Mouse (Mus musculus): Measurements from ENCODE around the gene Slc16a6. TPM values are rescaled to one million over a fixed set of nuclear protein-coding genes. Genes with fewer than 3 reads are reported as not detected.

The Slc16a6 gene
- total and polyA plus RNA-seq, 2 experiments from 2014 or later = 8.2 to 11.9 TPM

DNA sequence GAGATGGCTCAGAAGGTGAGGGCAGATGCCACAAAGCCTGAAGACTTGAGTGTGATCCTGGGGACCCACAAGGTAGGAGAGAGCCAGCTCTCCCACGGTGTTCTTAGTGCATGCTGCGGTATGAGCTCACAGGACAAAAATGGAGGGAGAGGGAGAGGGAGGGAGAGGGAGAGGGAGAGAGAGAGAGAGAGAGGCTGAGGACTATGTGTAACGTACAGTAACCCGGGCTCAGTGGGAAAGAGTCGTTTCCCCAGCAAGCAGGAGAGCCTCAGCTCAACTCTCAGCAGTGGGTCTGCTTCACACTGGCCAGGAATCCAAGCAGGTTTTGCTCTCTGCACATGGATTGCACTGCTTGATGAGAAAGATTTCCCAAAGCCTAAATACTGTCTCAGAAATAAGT, 34.2 kb downstream of the Slc16a6 start:
- H3K9ac ChIP-seq (replicated peaks; ENCODE audit: low read depth, low read length) = peak overlapping the region; percentile 51; the same call in 1 of the 2 replicates
- no peaks in the 10 kb centered on the region for H3K9me3 ChIP-seq (replicated peaks; ENCODE audit: control insufficient read depth, low read length)
- no peak for TF ChIP-seq CTCF (IDR thresholded peaks at IDR 0.05; ENCODE audit: low read depth)
- no peak for TF ChIP-seq EP300 (IDR thresholded peaks at IDR 0.05; ENCODE audit: low read depth)
- peak overlapping the region; percentile 12 for H3K27ac ChIP-seq (ENCODE audit: low read depth)
- no peak for DNase-seq (ENCODE audit: low spot score)
- ATAC-seq (ENCODE audit: insufficient read depth, low read depth) = peak; percentile 27; the same call in 1 of the 2 replicates
- H3K4me1 ChIP-seq (ENCODE audit: control insufficient read depth, insufficient read depth) = 0 out of 2 replicates have a peak, but pooled peaks cover 4% of the 10 kb centered on the region
- peak overlapping the region; percentile 79 for H3K4me2 ChIP-seq (ENCODE audit: low read depth, low read length)
- peaks cover 35% of the 10 kb centered on the region for H3K36me3 ChIP-seq (replicated peaks; ENCODE audit: control insufficient read depth, insufficient read depth, low read length)
- H3K4me3 ChIP-seq (ENCODE audit: low read depth, low read length) = peak overlapping the region; percentile 56
- H3K27me3 ChIP-seq (ENCODE audit: control insufficient read depth, insufficient read depth, low read length) = no peaks in the 10 kb centered on the region
- 8% methylated on average over 5 of the region's 5 CpGs for WGBS

DNA sequence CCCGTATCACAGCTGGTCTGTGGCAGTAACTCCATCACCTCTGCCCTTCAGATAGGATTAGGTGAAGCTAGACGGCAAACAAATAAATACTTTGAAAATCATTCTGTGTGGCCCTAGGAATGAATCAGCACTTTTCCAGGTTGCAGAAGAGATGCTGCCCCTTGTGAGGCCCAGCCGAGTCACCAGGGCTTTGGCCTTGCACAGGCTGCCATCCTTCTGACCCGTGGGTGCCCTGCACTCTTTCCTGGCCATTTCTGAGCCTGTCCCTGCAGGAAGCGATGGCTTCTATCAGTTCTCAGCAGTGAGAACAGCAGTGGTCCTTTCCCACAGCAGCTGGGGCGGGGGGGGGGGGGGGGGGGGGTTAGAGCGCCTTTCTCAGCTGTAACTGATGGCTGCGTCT, 36.5 kb downstream of the Slc16a6 start:
- Histone ChIP-seq H3K9me3 (replicated peaks; ENCODE audit: control insufficient read depth, low read length) (no peaks in the 10 kb centered on the region), H3K27ac (ENCODE audit: low read depth) (no peak overlapping the region), H3K4me3 (ENCODE audit: low read depth, low read length) (no peak overlapping the region), H3K9ac (replicated peaks; ENCODE audit: low read depth, low read length) (no peak overlapping the region), H3K4me2 (ENCODE audit: low read depth, low read length) (no peak overlapping the region), H3K27me3 (ENCODE audit: control insufficient read depth, insufficient read depth, low read length) (no peaks in the 10 kb centered on the region), H3K4me1 (ENCODE audit: control insufficient read depth, insufficient read depth) (0 out of 2 replicates have a peak, but pooled peaks cover 4% of the 10 kb centered on the region), H3K36me3 (replicated peaks; ENCODE audit: control insufficient read depth, insufficient read depth, low read length) (peaks cover 35% of the 10 kb centered on the region)
- WGBS = 57% methylated on average over 8 of the region's 8 CpGs
- no peak for DNase-seq (ENCODE audit: low spot score)
- ATAC-seq (ENCODE audit: insufficient read depth, low read depth) = no peak
- TF ChIP-seq EP300 (IDR thresholded peaks at IDR 0.05; ENCODE audit: low read depth) = no peak
- no peak for TF ChIP-seq CTCF (IDR thresholded peaks at IDR 0.05; ENCODE audit: low read depth)

DNA sequence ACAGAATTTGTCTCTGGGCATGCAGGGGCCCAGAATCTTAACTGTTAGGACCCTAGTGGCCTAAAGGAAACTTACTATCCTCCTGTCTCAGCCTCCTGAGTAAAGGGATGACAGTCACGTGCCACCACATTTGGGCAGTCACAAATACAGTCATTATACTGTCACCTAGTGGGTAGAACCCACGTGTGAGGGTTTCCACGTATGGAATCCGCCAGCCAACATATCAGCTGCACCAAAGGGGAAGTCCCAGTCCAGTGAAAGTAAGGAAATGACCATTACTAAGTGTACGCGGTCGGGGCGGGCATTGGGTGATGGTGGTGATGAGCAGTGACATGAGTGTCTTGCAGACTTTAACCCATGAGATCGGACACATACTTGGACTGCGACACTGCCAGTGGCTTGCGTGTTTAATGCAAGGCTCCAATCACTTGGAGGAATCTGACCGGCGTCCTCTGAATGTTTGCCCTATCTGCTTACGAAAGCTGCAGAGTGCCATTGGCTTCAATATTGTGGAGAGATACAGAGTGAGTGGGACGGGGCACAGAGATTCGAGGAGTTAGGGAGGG, 39.1 kb downstream of the Slc16a6 start:
- WGBS = 89% methylated on average over 16 of the region's 16 CpGs
- Histone ChIP-seq H3K27me3 (ENCODE audit: control insufficient read depth, insufficient read depth, low read length) (no peaks in the 10 kb centered on the region), H3K4me1 (ENCODE audit: control insufficient read depth, insufficient read depth) (0 out of 2 replicates have a peak, but pooled peaks cover under 1% of the 10 kb centered on the region), H3K36me3 (replicated peaks; ENCODE audit: control insufficient read depth, insufficient read depth, low read length) (peaks cover 50% of the 10 kb centered on the region), H3K4me3 (ENCODE audit: low read depth, low read length) (no peak overlapping the region), H3K9me3 (replicated peaks; ENCODE audit: control insufficient read depth, low read length) (no peaks in the 10 kb centered on the region), H3K27ac (ENCODE audit: low read depth) (no peak overlapping the region), H3K9ac (replicated peaks; ENCODE audit: low read depth, low read length) (no peak overlapping the region), H3K4me2 (ENCODE audit: low read depth, low read length) (no peak overlapping the region)
- no peak for TF ChIP-seq EP300 (IDR thresholded peaks at IDR 0.05; ENCODE audit: low read depth)
- no peak for TF ChIP-seq CTCF (IDR thresholded peaks at IDR 0.05; ENCODE audit: low read depth)
- ATAC-seq (ENCODE audit: insufficient read depth, low read depth) (no peak), DNase-seq (ENCODE audit: low spot score) (no peak)

DNA sequence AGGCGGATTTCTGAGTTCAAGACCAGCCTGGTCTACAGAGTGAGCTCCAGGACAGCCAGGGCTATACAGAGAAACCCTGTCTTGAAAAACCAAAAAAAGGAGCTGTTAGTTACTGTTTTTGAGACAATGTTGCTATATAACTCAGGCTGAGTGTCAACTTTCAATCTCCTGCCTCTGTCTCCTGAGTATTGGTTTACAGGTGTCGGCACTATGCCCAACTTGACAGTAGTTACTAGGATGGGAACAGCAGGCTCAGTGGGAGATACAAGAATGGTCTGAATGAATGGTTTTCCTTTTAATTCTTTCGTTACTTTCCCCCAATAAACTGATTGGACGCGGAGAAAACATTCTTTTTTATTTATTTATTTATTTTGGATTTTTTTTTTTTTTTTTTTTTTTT, 46.0 kb downstream of the Slc16a6 start:
- H3K27me3 ChIP-seq (ENCODE audit: control insufficient read depth, insufficient read depth, low read length) = no peaks in the 10 kb centered on the region
- TF ChIP-seq CTCF (IDR thresholded peaks at IDR 0.05; ENCODE audit: low read depth) (no peak), EP300 (IDR thresholded peaks at IDR 0.05; ENCODE audit: low read depth) (no peak)
- H3K4me1 ChIP-seq (ENCODE audit: control insufficient read depth, insufficient read depth) = peaks cover 3% of the 10 kb centered on the region; the same call in 1 of the 2 replicates
- WGBS = 95% methylated on average over 5 of the region's 5 CpGs
- H3K27ac ChIP-seq (ENCODE audit: low read depth) = no peak overlapping the region
- no peak overlapping the region for H3K4me3 ChIP-seq (ENCODE audit: low read depth, low read length)
- no peak for ATAC-seq (ENCODE audit: insufficient read depth, low read depth)
- peaks cover under 1% of the 10 kb centered on the region; the same call in 1 of the 2 replicates for H3K9me3 ChIP-seq (replicated peaks; ENCODE audit: control insufficient read depth, low read length)
- H3K36me3 ChIP-seq (replicated peaks; ENCODE audit: control insufficient read depth, insufficient read depth, low read length) = peaks cover 23% of the 10 kb centered on the region
- DNase-seq (ENCODE audit: low spot score) = no peak
- no peak overlapping the region for H3K9ac ChIP-seq (replicated peaks; ENCODE audit: low read depth, low read length)
- H3K4me2 ChIP-seq (ENCODE audit: low read depth, low read length) = no peak overlapping the region

DNA sequence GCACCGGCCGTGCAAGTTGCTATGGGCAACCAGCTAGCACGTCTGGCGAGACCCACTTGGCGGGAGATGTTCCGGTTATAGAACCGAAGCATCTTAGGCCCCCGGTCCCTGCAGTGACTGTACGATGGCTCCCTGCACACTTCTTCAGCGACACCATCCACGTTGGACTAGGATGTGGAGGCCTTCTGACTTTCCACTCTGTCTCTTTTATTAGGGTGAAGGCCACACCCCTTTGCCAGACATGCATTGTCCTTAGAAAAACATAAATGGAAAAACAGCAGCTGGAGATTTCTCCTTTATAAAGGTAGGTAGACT, 47.2 kb downstream of the Slc16a6 start:
- H3K9me3 ChIP-seq (replicated peaks; ENCODE audit: control insufficient read depth, low read length) = peaks cover 5% of the 10 kb centered on the region; the same call in 1 of the 2 replicates
- no peaks in the 10 kb centered on the region for H3K27me3 ChIP-seq (ENCODE audit: control insufficient read depth, insufficient read depth, low read length)
- H3K9ac ChIP-seq (replicated peaks; ENCODE audit: low read depth, low read length) = peak overlapping the region; percentile 63
- TF ChIP-seq EP300 (IDR thresholded peaks at IDR 0.05; ENCODE audit: low read depth) (no peak), CTCF (IDR thresholded peaks at IDR 0.05; ENCODE audit: low read depth) (no peak)
- DNase-seq (ENCODE audit: low spot score) (no peak), ATAC-seq (ENCODE audit: insufficient read depth, low read depth) (no peak; the same call in 1 of the 2 replicates)
- H3K4me1 ChIP-seq (ENCODE audit: control insufficient read depth, insufficient read depth) = peaks cover 3% of the 10 kb centered on the region; the same call in 1 of the 2 replicates
- peak overlapping the region; percentile 72 for H3K4me2 ChIP-seq (ENCODE audit: low read depth, low read length)
- peak overlapping the region; percentile 90 for H3K27ac ChIP-seq (ENCODE audit: low read depth)
- WGBS = under 1% methylated on average over 11 of the region's 11 CpGs
- H3K4me3 ChIP-seq (ENCODE audit: low read depth, low read length) = peak overlapping the region; percentile 71
- peaks cover 23% of the 10 kb centered on the region for H3K36me3 ChIP-seq (replicated peaks; ENCODE audit: control insufficient read depth, insufficient read depth, low read length)
